ENCODE assay signal across 8 mouse cellular contexts in genomic region chr15:81584913-81585745, GRCm38 (mm10). TPM values are rescaled to one million over a fixed set of nuclear protein-coding genes. Genes with fewer than 3 reads are reported as not detected.
DNase-seq lines count a peak whose midpoint lies in the region; ATAC-seq lines count a peak whose summit lies in the region.

TSS of gene Ep300 (plus strand) at chr15:81585351.

- ATAC-seq in hindbrain, embryonic 15.5 days (ENCODE audit: low FRiP score, low read depth), result peak; percentile 95

- H3K4me1 ChIP-seq in hindbrain, embryonic 15.5 days (replicated peaks), result peaks cover 31% of the 10 kb centered on the region

- H3K36me3 ChIP-seq in hindbrain, embryonic 15.5 days, result no peaks in the 10 kb centered on the region

- WGBS in hindbrain, embryonic 15.5 days, result under 1% methylated on average over 56 of the region's 68 CpGs

- H3K4me3 ChIP-seq in hindbrain, embryonic 15.5 days, result peak within 1 kb of the TSS; percentile 97

- peak; percentile 99 for DNase-seq in T-cell, adult 2 months (ENCODE audit: low spot score)
- peak; percentile 92 to 97 for DNase-seq in cerebellum, postnatal 36 days
- DNase-seq in frontal cortex, postnatal 36 days (ENCODE audit: low spot score in 2 of 2), result peak; percentile 89 to 94
- DNase-seq in left cerebral cortex, adult 11 months (ENCODE audit: low spot score), result peak; percentile 95
- DNase-seq in lung, postnatal 4 days, result peak; percentile 97 to 99
- peak; percentile 93 for DNase-seq in retina, postnatal 7 days (ENCODE audit: low read depth, low spot score)
- peak; percentile 88 for DNase-seq in urinary bladder, adult 2 months (ENCODE audit: low spot score)

- peak within 1 kb of the TSS; percentile 73 for H3K4me2 ChIP-seq in hindbrain, embryonic 15.5 days

- no peaks in the 10 kb centered on the region for H3K27me3 ChIP-seq in hindbrain, embryonic 15.5 days

- H3K9me3 ChIP-seq in hindbrain, embryonic 15.5 days, result no peaks in the 10 kb centered on the region

- peak within 1 kb of the TSS; percentile 100 for H3K9ac ChIP-seq in hindbrain, embryonic 15.5 days

- peak within 1 kb of the TSS; percentile 100 for H3K27ac ChIP-seq in hindbrain, embryonic 15.5 days (replicated peaks)

RNA-seq across cellular contexts. Expression of gene Ep300, which starts in this region (rescaled TPM):
- 19.5 and 21.9 TPM in 2 replicates for polyA plus RNA-seq in hindbrain, embryonic 15.5 days (2015; fragmentation: Nextera tagmentation; extraction: Ambion mirVana)
- 15.4 and 32.8 TPM in 2 replicates for polyA plus RNA-seq in urinary bladder, adult 2 months (2012; rRNA removed)

Comparison
In these comparisons a context has a peak if more than half of its experiments do, and no peak if none do; other contexts are left out.
1. Peak in every context shown above with its lines: DNase-seq, ATAC-seq, H3K4me3 ChIP-seq and H3K27ac ChIP-seq.